Mouse (Mus musculus) left cerebral cortex, adult 11 months (tissue): ENCODE results near the gene Akr1b7.
A peak's percentile ranks its signal among the peaks of the same experiment; 100 is the strongest.

Experiments
- DNase-seq: peaks from one replicate; pipeline ENCODE4 v3.0.0; 2022; ENCODE audit warnings: low spot score

Akr1b7 gene

GRCm38 (mm10) chr6:34439006-34439405 is 26.9 kb downstream of the Akr1b7 start:
- no peak for DNase-seq

DNA sequence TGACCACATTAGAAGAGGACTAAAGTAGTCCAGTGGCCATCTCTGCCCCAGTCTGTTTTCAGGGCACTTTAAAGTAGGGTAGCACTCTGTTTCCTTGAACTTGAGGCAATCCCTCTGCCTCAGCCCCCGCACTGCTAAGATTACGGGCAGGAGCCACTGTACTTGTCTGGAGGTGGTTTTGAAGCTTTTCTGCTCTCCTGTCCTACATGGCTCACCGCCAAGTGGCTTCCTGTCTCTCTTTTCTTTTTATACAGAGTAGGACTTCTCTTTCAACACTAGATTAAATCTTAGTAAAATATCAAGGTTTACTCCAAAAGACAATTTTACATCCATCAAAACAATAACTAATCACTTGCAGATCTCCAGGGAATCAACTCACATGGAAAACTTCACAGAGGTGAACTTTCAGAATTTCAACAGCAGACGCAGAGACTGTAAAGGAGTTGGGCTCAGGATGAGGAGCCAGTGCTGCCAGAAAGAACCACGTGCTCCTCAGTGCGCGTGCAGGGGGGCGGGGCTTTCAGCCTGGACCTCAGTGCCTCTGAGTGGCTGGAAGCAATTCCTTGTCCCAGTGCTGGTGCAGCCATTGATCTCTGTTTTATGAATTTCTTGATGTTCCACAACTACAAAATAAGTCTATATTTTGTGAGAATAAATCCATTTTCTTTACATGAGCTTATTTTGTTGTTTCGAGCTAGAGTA is 29.6 kb downstream of the Akr1b7 start:
- no peak for DNase-seq

- no peak for DNase-seq
Measured at GRCm38 (mm10) chr6:34443791-34444190, 31.7 kb downstream of the Akr1b7 start.

GRCm38 (mm10) chr6:34447961-34448360 is 35.8 kb downstream of the Akr1b7 start:
- peak; percentile 61 for DNase-seq

DNA sequence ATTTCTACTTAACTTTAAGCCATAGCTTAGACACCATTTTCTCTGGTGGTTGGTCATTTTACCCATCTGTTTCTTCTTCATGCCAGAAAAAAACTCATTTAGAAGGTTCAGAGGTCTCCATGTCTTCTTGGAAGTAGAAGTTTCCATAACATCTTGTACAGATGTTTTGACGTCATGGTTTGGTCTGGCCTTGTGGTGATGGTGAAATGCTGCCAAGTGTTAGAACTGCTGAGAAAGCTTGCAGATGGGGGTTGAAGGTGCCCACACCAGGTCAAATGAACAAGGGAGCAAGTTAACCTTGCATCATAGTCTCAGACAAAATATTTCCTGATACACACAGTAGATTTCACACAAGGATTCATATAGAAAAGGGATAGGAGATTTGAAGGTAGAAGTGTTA is 36.6 kb downstream of the Akr1b7 start:
- no peak for DNase-seq

GRCm38 (mm10) chr6:34452963-34453770 is 41.0 kb downstream of the Akr1b7 start:
- no peak for DNase-seq

DNA sequence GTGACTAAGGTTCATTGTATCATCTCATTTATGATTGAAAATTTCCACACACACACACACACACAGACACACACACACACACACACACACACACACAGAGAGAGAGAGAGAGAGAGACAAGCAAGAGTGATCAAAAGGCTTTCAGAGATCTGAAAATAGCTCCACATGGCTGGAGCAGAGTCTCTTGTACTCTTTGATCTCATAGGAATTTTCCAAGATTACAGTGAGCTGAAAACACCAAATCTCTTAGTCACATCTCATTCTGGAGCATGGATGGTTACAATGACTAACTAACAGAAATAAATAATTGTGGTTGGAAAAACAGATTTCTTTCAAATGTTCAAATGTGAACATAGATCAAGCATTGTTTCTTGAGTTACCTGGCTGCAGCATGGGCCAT is 47.3 kb downstream of the Akr1b7 start:
- DNase-seq: no peak

DNA sequence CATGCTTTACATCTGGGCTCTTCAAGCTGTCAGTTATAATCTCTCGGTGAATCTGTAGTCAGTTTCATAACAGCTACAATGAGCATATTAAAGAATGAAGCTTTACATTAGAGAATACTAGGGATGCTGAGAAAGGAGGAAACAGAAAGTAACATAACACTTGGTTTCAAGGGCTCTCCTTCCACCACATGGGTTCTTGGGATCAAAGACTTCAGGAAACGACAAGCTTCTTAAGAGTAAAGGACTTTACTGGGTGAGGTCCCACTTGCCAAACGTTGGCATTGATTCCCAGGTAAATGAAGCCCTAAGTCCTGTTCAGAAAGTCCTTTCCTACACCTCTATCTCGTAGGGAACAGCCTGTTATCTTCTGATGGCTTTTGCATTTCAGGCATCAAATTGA is 48.5 kb downstream of the Akr1b7 start:
- no peak for DNase-seq

DNA sequence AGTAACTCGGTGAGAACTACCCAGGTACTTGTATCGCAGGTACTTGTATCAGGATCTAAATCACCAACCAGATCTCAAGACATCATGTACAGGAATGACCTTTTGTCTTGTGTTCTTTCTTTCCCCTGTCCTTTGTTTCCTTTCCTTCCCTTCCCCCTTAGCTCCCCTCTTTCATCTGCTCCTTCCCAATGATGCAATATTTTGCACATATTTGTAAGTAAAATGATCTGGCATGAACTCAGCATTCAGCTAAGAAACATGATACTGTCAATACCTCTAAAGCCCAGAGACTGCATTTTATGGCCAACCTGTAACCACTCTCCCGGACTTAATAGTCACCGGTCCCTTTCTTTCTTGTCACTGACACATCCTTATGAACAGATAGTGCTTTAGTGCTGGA is 51.4 kb downstream of the Akr1b7 start:
- DNase-seq: no peak

- no peak for DNase-seq
Measured at GRCm38 (mm10) chr6:34471434-34472110, 59.4 kb downstream of the Akr1b7 start.
